Mouse (Mus musculus): ENCODE data around the gene Frg2f1. TPM values are rescaled to one million over a fixed set of nuclear protein-coding genes. Genes with fewer than 3 reads are reported as not detected.
"Not testable (repeated sequence)": the region's sequence is repeated elsewhere in the genome, so short reads cannot be mapped to it uniquely, and the experiment has no call there.

Frg2f1 gene
- polyA plus RNA-seq, 1 experiment from 2014 or later = 4.7 TPM

GRCm38 (mm10) chr4:119550864-119551263 lies 11.5 kb upstream of the Frg2f1 start:
- Histone ChIP-seq H3K4me3 (ENCODE audit: low read depth, low read length) (no peak overlapping the region), H3K4me2 (ENCODE audit: low read depth, low read length) (no peak overlapping the region), H3K36me3 (ENCODE audit: control insufficient read depth, insufficient read depth, low read length) (no peaks in the 10 kb centered on the region), H3K4me1 (ENCODE audit: control insufficient read depth, insufficient read depth, low read length) (peaks cover 9% of the 10 kb centered on the region; the same call in 1 of the 2 replicates), H3K27ac (replicated peaks; ENCODE audit: low read depth, low read length) (no peak overlapping the region), H3K27me3 (replicated peaks; ENCODE audit: control insufficient read depth, insufficient read depth, low read length) (no peaks in the 10 kb centered on the region), H3K9ac (ENCODE audit: low read depth, low read length) (no peak overlapping the region), H3K9me3 (ENCODE audit: control insufficient read depth, low read length) (no peaks in the 10 kb centered on the region)
- no peak for ATAC-seq (ENCODE audit: low read depth)
- 65% methylated on average over 1 of the region's 1 CpGs for WGBS
- DNase-seq (ENCODE audit: low spot score) = no peak

DNA sequence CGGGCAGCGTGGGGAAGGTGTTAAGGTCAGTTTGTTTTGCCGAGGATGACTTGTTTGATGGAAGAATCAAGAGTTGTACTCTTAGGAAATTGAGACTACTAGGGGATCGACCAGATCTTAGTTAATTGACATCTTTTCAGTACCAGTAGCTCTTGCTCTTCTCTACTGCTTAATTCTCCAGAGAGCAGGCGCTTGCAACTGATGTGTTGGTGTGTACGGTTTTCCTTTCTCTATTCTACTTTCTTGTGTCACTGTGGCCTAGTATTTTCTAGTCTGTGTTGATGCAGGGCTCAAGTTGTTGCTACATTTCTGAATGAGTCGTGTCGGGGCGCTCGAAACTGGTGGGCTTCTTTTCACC lies 1.2 kb upstream of the Frg2f1 start:
- 4% methylated on average over 10 of the region's 10 CpGs for WGBS
- peaks cover 12% of the 10 kb centered on the region for H3K4me1 ChIP-seq (ENCODE audit: control insufficient read depth, insufficient read depth, low read length)
- peak; percentile 11 for DNase-seq (ENCODE audit: low spot score)
- no peaks in the 10 kb centered on the region for H3K27me3 ChIP-seq (replicated peaks; ENCODE audit: control insufficient read depth, insufficient read depth, low read length)
- no peak for ATAC-seq (ENCODE audit: low read depth)
- peak overlapping the region; percentile 97 for H3K27ac ChIP-seq (replicated peaks; ENCODE audit: low read depth, low read length)
- H3K4me2 ChIP-seq (ENCODE audit: low read depth, low read length) = peak overlapping the region; percentile 74
- H3K36me3 ChIP-seq (ENCODE audit: control insufficient read depth, insufficient read depth, low read length) = no peaks in the 10 kb centered on the region
- no peaks in the 10 kb centered on the region for H3K9me3 ChIP-seq (ENCODE audit: control insufficient read depth, low read length)
- H3K4me3 ChIP-seq (ENCODE audit: low read depth, low read length) = peak overlapping the region; percentile 94
- peak overlapping the region; percentile 98 for H3K9ac ChIP-seq (ENCODE audit: low read depth, low read length)

- Histone ChIP-seq H3K36me3 (ENCODE audit: control insufficient read depth, insufficient read depth, low read length) (no peaks in the 10 kb centered on the region), H3K9me3 (ENCODE audit: control insufficient read depth, low read length) (no peaks in the 10 kb centered on the region), H3K4me3 (ENCODE audit: low read depth, low read length) (peak overlapping the region; percentile 94), H3K4me1 (ENCODE audit: control insufficient read depth, insufficient read depth, low read length) (peaks cover 12% of the 10 kb centered on the region), H3K4me2 (ENCODE audit: low read depth, low read length) (peak overlapping the region; percentile 74), H3K27ac (replicated peaks; ENCODE audit: low read depth, low read length) (peak overlapping the region; percentile 97), H3K9ac (ENCODE audit: low read depth, low read length) (peak overlapping the region; percentile 98), H3K27me3 (replicated peaks; ENCODE audit: control insufficient read depth, insufficient read depth, low read length) (no peaks in the 10 kb centered on the region)
- WGBS = 1% methylated on average over 10 of the region's 76 CpGs
- DNase-seq (ENCODE audit: low spot score) (peak; percentile 75), ATAC-seq (ENCODE audit: low read depth) (peak; percentile 84)
Observed at GRCm38 (mm10) chr4:119539836-119540532, 655 bp upstream of the Frg2f1 start.

GRCm38 (mm10) chr4:119537436-119537835 lies 1.9 kb downstream of the Frg2f1 start:
- DNase-seq (ENCODE audit: low spot score) (no peak), ATAC-seq (ENCODE audit: low read depth) (no peak)
- H3K4me3 ChIP-seq (ENCODE audit: low read depth, low read length) = no peak overlapping the region
- 74% methylated on average over 4 of the region's 4 CpGs for WGBS
- no peaks in the 10 kb centered on the region for H3K36me3 ChIP-seq (ENCODE audit: control insufficient read depth, insufficient read depth, low read length)
- no peak overlapping the region for H3K9ac ChIP-seq (ENCODE audit: low read depth, low read length)
- no peak overlapping the region for H3K4me2 ChIP-seq (ENCODE audit: low read depth, low read length)
- no peaks in the 10 kb centered on the region for H3K9me3 ChIP-seq (ENCODE audit: control insufficient read depth, low read length)
- H3K4me1 ChIP-seq (ENCODE audit: control insufficient read depth, insufficient read depth, low read length) = peaks cover 12% of the 10 kb centered on the region
- no peaks in the 10 kb centered on the region for H3K27me3 ChIP-seq (replicated peaks; ENCODE audit: control insufficient read depth, insufficient read depth, low read length)
- H3K27ac ChIP-seq (replicated peaks; ENCODE audit: low read depth, low read length) = no peak overlapping the region

DNA sequence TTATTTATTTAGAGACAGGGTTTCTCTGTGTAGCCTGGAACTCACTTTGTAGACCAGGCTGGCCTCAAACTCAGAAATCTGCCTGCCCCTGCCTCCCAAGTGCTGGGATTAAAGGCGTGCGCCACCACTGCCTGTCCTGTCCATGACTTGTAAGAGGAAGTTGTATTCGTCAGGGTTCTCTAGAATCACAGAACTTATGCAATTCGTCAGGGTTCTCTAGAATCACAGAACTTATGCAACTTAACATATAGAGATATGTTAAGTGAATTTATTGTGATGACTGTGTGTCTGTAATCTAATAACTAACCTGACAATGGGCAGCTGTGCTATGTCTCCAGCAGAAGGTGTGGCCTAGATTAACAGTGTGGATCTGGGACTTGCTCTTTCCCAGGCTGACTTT lies 2.7 kb downstream of the Frg2f1 start, which contains the start of gene Foxj3:
Foxj3 (plus strand) TSS at position 390 of the 400 bp plus-strand sequence.
- WGBS = 91% methylated on average over 4 of the region's 4 CpGs
- not testable (repeated sequence) for H3K9me3 ChIP-seq (ENCODE audit: control insufficient read depth, low read length); H3K9ac ChIP-seq (ENCODE audit: low read depth, low read length); H3K4me3 ChIP-seq (ENCODE audit: low read depth, low read length); ATAC-seq (ENCODE audit: low read depth); DNase-seq (ENCODE audit: low spot score); H3K36me3 ChIP-seq (ENCODE audit: control insufficient read depth, insufficient read depth, low read length); H3K4me2 ChIP-seq (ENCODE audit: low read depth, low read length); H3K27ac ChIP-seq (replicated peaks; ENCODE audit: low read depth, low read length); H3K27me3 ChIP-seq (replicated peaks; ENCODE audit: control insufficient read depth, insufficient read depth, low read length)
- peaks cover 12% of the 10 kb centered on the region for H3K4me1 ChIP-seq (ENCODE audit: control insufficient read depth, insufficient read depth, low read length)

DNA sequence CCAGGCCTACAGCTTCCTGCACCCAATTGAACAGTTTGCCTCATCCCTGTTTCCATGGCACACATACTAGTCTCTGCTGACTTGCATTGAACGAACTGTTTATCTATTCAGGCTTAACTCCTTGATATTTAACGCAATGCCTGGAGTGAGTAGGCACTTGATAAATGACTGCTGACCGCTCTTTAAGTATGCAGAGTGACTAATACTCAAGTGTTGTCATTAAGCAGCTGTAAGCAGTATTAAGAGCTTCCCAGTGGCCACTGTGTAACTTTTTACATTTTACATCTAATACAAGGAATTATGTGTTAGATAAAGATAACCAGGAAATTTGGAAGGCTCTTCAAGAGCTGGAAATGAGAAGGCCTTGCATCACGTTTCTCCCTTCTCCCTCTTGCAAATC lies 4.2 kb downstream of the Frg2f1 start:
- H3K9me3 ChIP-seq (ENCODE audit: control insufficient read depth, low read length) = no peaks in the 10 kb centered on the region
- WGBS = 69% methylated on average over 4 of the region's 4 CpGs
- H3K9ac ChIP-seq (ENCODE audit: low read depth, low read length) = no peak overlapping the region
- no peak overlapping the region for H3K4me3 ChIP-seq (ENCODE audit: low read depth, low read length)
- no peak overlapping the region for H3K27ac ChIP-seq (replicated peaks; ENCODE audit: low read depth, low read length)
- H3K4me1 ChIP-seq (ENCODE audit: control insufficient read depth, insufficient read depth, low read length) = peaks cover 4% of the 10 kb centered on the region
- DNase-seq (ENCODE audit: low spot score) = no peak
- ATAC-seq (ENCODE audit: low read depth) = no peak
- no peak overlapping the region for H3K4me2 ChIP-seq (ENCODE audit: low read depth, low read length)
- H3K27me3 ChIP-seq (replicated peaks; ENCODE audit: control insufficient read depth, insufficient read depth, low read length) = no peaks in the 10 kb centered on the region
- no peaks in the 10 kb centered on the region for H3K36me3 ChIP-seq (ENCODE audit: control insufficient read depth, insufficient read depth, low read length)

DNA sequence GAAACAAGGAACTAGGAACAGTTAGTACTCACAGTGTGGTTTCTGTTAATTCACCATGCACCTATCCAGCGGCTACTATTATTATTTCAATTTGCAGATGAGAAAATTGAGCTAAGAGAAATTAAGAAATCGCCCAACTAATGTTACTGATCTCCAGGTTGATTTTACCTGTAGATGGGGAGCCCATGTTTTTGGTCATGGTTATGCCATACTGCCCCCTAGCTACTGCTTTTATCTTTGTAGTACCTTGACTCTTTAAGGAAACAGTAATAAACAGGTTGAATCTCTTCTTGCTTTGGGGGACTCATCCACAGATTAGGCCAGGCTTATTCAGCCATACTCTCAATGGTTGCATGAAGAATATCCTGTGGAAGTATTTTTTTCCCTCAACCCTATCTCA lies 7.5 kb downstream of the Frg2f1 start:
- Histone ChIP-seq H3K9me3 (ENCODE audit: control insufficient read depth, low read length) (no peaks in the 10 kb centered on the region), H3K27me3 (replicated peaks; ENCODE audit: control insufficient read depth, insufficient read depth, low read length) (no peaks in the 10 kb centered on the region), H3K4me1 (ENCODE audit: control insufficient read depth, insufficient read depth, low read length) (no peaks in the 10 kb centered on the region), H3K36me3 (ENCODE audit: control insufficient read depth, insufficient read depth, low read length) (no peaks in the 10 kb centered on the region), H3K4me2 (ENCODE audit: low read depth, low read length) (no peak overlapping the region), H3K4me3 (ENCODE audit: low read depth, low read length) (no peak overlapping the region), H3K9ac (ENCODE audit: low read depth, low read length) (no peak overlapping the region), H3K27ac (replicated peaks; ENCODE audit: low read depth, low read length) (no peak overlapping the region)
- DNase-seq (ENCODE audit: low spot score) (no peak), ATAC-seq (ENCODE audit: low read depth) (no peak)
- WGBS = 54% methylated on average over 2 of the region's 2 CpGs

DNA sequence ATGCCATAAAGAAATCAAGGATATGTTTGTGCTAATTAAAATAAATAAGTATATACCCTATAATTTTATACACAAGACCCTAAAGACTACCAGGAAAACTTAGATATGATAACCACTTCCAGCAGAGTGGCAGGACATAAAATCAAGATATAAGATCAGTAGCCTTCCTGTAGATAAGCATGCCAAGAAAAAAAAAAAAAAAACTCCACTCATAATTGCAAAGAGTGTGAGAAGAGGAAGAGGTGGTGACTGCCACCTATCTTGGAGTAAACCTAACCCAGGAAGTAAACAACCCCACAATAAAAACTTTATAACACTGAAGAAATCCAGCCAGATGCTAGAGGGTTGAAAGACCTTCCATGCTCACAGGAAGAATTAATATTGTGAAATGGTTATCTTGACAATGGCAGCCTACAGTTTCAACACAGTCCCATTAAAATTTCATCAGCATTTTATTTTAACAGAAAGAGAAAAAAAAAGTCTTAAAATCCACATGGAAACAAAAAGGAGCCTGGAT lies 12.9 kb downstream of the Frg2f1 start:
- Histone ChIP-seq H3K4me2 (ENCODE audit: low read depth, low read length) (no peak overlapping the region), H3K36me3 (ENCODE audit: control insufficient read depth, insufficient read depth, low read length) (no peaks in the 10 kb centered on the region), H3K4me1 (ENCODE audit: control insufficient read depth, insufficient read depth, low read length) (no peaks in the 10 kb centered on the region), H3K27me3 (replicated peaks; ENCODE audit: control insufficient read depth, insufficient read depth, low read length) (no peaks in the 10 kb centered on the region), H3K9me3 (ENCODE audit: control insufficient read depth, low read length) (no peaks in the 10 kb centered on the region), H3K4me3 (ENCODE audit: low read depth, low read length) (no peak overlapping the region), H3K27ac (replicated peaks; ENCODE audit: low read depth, low read length) (no peak overlapping the region), H3K9ac (ENCODE audit: low read depth, low read length) (no peak overlapping the region)
- ATAC-seq (ENCODE audit: low read depth) = no peak
- no peak for DNase-seq (ENCODE audit: low spot score)

GRCm38 (mm10) chr4:119524466-119524865 lies 14.9 kb downstream of the Frg2f1 start:
- no peak for ATAC-seq (ENCODE audit: low read depth)
- Histone ChIP-seq H3K9me3 (ENCODE audit: control insufficient read depth, low read length) (no peaks in the 10 kb centered on the region), H3K27ac (replicated peaks; ENCODE audit: low read depth, low read length) (no peak overlapping the region), H3K4me1 (ENCODE audit: control insufficient read depth, insufficient read depth, low read length) (no peaks in the 10 kb centered on the region), H3K9ac (ENCODE audit: low read depth, low read length) (no peak overlapping the region), H3K4me2 (ENCODE audit: low read depth, low read length) (no peak overlapping the region), H3K4me3 (ENCODE audit: low read depth, low read length) (no peak overlapping the region), H3K27me3 (replicated peaks; ENCODE audit: control insufficient read depth, insufficient read depth, low read length) (no peaks in the 10 kb centered on the region), H3K36me3 (ENCODE audit: control insufficient read depth, insufficient read depth, low read length) (no peaks in the 10 kb centered on the region)
- DNase-seq (ENCODE audit: low spot score) = no peak
- WGBS = 81% methylated on average over 2 of the region's 2 CpGs
